Mouse (Mus musculus) adrenal gland, postnatal 25 days (tissue): Measurements from ENCODE around the gene Galnt6. TPM values are rescaled to one million over a fixed set of nuclear protein-coding genes. Genes with fewer than 3 reads are reported as not detected.
"Not testable (repeated sequence)": the region's sequence is repeated elsewhere in the genome, so short reads cannot be mapped to it uniquely, and the experiment has no call there.

Source experiments
- DNase-seq: peaks from one replicate; pipeline ENCODE4 v3.0.0; 2021; ENCODE audit warnings: mixed read lengths
- long read RNA-seq: library from polyadenylated mRNA; stranded (forward); transcript quantifications from one replicate; pipeline ENCODE4 v2.0.0, GENCODE M21; 2021
- total RNA-seq: library from RNA; stranded (reverse); gene quantifications from 2 replicates; pipeline ENCODE4 v1.2.3, GENCODE M21; 2021

Gene Galnt6
- 3.8 and 6.3 TPM in 2 replicates for total RNA-seq
- long read RNA-seq, transcript Galnt6-201 (12 exons, 3,798 nt), result major isoform, 6 of 9 reads
- long read RNA-seq, partial matches to known transcripts, result 3 of 9 reads
- long read RNA-seq, other reads (novel, unspliced or antisense), result 0 of 9 reads

GRCm38 (mm10) chr15:100729281-100729985 lies at the start of gene Galnt6:
Gene Galnt6, minus strand, starts transcription at chr15:100729376.
- DNase-seq, result peak; percentile 28

- peak; percentile 49 for DNase-seq
Observed at GRCm38 (mm10) chr15:100777020-100778016, 48.1 kb upstream of the Galnt6 start.

GRCm38 (mm10) chr15:100776424-100776823 lies 47.2 kb upstream of the Galnt6 start:
- peak; percentile 49 for DNase-seq

- no peak for DNase-seq
Observed at GRCm38 (mm10) chr15:100775189-100776166, 46.3 kb upstream of the Galnt6 start.

- DNase-seq, result not testable (repeated sequence)
Observed at GRCm38 (mm10) chr15:100773859-100774258, 44.7 kb upstream of the Galnt6 start.

GRCm38 (mm10) chr15:100772685-100773084 lies 43.5 kb upstream of the Galnt6 start:
- DNase-seq, result no peak

- DNase-seq, result no peak
Observed at GRCm38 (mm10) chr15:100770338-100770737, 41.2 kb upstream of the Galnt6 start.

- not testable (repeated sequence) for DNase-seq
Observed at GRCm38 (mm10) chr15:100769023-100769422, 39.8 kb upstream of the Galnt6 start.

GRCm38 (mm10) chr15:100767851-100768250 lies 38.7 kb upstream of the Galnt6 start:
- no peak for DNase-seq

GRCm38 (mm10) chr15:100766826-100767225 lies 37.6 kb upstream of the Galnt6 start:
- no peak for DNase-seq

- DNase-seq, result no peak
Observed at GRCm38 (mm10) chr15:100764163-100764951, 35.2 kb upstream of the Galnt6 start.

GRCm38 (mm10) chr15:100762649-100763048 lies 33.5 kb upstream of the Galnt6 start:
- no peak for DNase-seq

- peak; percentile 88 for DNase-seq
Observed at GRCm38 (mm10) chr15:100761419-100762185, 32.4 kb upstream of the Galnt6 start, which contains the start of gene Slc4a8. Gene Slc4a8, plus strand, starts transcription at chr15:100761747.

- no peak for DNase-seq
Observed at GRCm38 (mm10) chr15:100761036-100761418, 31.9 kb upstream of the Galnt6 start.

GRCm38 (mm10) chr15:100759286-100759685 lies 30.1 kb upstream of the Galnt6 start:
- DNase-seq, result no peak

GRCm38 (mm10) chr15:100757527-100757978 lies 28.4 kb upstream of the Galnt6 start:
- DNase-seq, result peak; percentile 58

GRCm38 (mm10) chr15:100755881-100756624 lies 26.9 kb upstream of the Galnt6 start:
- no peak for DNase-seq

- no peak for DNase-seq
Observed at GRCm38 (mm10) chr15:100755498-100755859, 26.3 kb upstream of the Galnt6 start.
